In genomic region chr15:102399229-102400221, GRCm38 (mm10) we compare ENCODE assay signal across 8 mouse cellular contexts. TPM values are rescaled to one million over a fixed set of nuclear protein-coding genes. Genes with fewer than 3 reads are reported as not detected.
DNase-seq lines count a peak whose midpoint lies in the region; ATAC-seq and TF ChIP-seq lines count a peak whose summit lies in the region.

No protein-coding gene starts in this region.

- H3K27ac ChIP-seq in brown adipose tissue, adult 24 weeks (replicated peaks; ENCODE audit: low read depth, low read length): peak overlapping the region; percentile 96
- H3K27ac ChIP-seq in forebrain, embryonic 13.5 days: no peak overlapping the region
- H3K27ac ChIP-seq in lung, embryonic 14.5 days (ENCODE audit: low read depth): peak overlapping the region; percentile 94
- peak overlapping the region; percentile 72 for H3K27ac ChIP-seq in neural tube, embryonic 15.5 days (replicated peaks)

- WGBS in forebrain, embryonic 13.5 days: 5% methylated on average over 34 of the region's 34 CpGs
- 2% methylated on average over 34 of the region's 34 CpGs for WGBS in lung, embryonic 14.5 days
- WGBS in neural tube, embryonic 15.5 days: 7% methylated on average over 34 of the region's 34 CpGs

- peak overlapping the region; percentile 67 for H3K9ac ChIP-seq in forebrain, embryonic 13.5 days
- H3K9ac ChIP-seq in lung, embryonic 14.5 days: peak overlapping the region; percentile 48
- peak overlapping the region; percentile 24 for H3K9ac ChIP-seq in neural tube, embryonic 15.5 days (replicated peaks)

- peak; percentile 83 for ATAC-seq in CD4-positive, CD25-positive, alpha-beta regulatory T cell, adult 4 months
- ATAC-seq in forebrain, embryonic 13.5 days: peak; percentile 71
- ATAC-seq in lung, embryonic 14.5 days (ENCODE audit: insufficient read depth): peak; percentile 90
- ATAC-seq in neural tube, embryonic 15.5 days (ENCODE audit: low FRiP score): no peak; the same call in 1 of the 2 replicates

- H3K4me1 ChIP-seq in brown adipose tissue, adult 24 weeks (ENCODE audit: control insufficient read depth, insufficient read depth, insufficient read length, low read length): peaks cover 20% of the 10 kb centered on the region
- peaks cover 13% of the 10 kb centered on the region for H3K4me1 ChIP-seq in forebrain, embryonic 13.5 days
- peaks cover 7% of the 10 kb centered on the region; the same call in 1 of the 2 replicates for H3K4me1 ChIP-seq in lung, embryonic 14.5 days (ENCODE audit: insufficient read depth)
- peaks cover 8% of the 10 kb centered on the region for H3K4me1 ChIP-seq in neural tube, embryonic 15.5 days

- peak; percentile 92 to 93 for DNase-seq in heart, postnatal 14 days
- DNase-seq in layer of hippocampus, adult 18-20 months (ENCODE audit: low spot score in 2 of 2): peak; percentile 35 to 69
- peak; percentile 95 for DNase-seq in lung, embryonic 14.5 days
- peak; percentile 77 to 83 for DNase-seq in thymus, adult 18-20 months

- H3K9me3 ChIP-seq in forebrain, embryonic 13.5 days (replicated peaks): no peaks in the 10 kb centered on the region
- H3K9me3 ChIP-seq in lung, embryonic 14.5 days (ENCODE audit: low read depth, low read length): no peaks in the 10 kb centered on the region
- H3K9me3 ChIP-seq in neural tube, embryonic 15.5 days (replicated peaks): no peaks in the 10 kb centered on the region

- intact Hi-C loops in heart, postnatal 14 days (cut with DNase I): no loop called here

- H3K36me3 ChIP-seq in forebrain, embryonic 13.5 days (ENCODE audit: poor library complexity, severe bottlenecking): no peaks in the 10 kb centered on the region
- no peaks in the 10 kb centered on the region for H3K36me3 ChIP-seq in lung, embryonic 14.5 days (ENCODE audit: insufficient read depth)
- no peaks in the 10 kb centered on the region for H3K36me3 ChIP-seq in neural tube, embryonic 15.5 days

- no peak for TF ChIP-seq CTCF in lung, embryonic 14.5 days (IDR thresholded peaks at IDR 0.05; ENCODE audit: low read depth)

- H3K27me3 ChIP-seq in forebrain, embryonic 13.5 days: no peaks in the 10 kb centered on the region
- no peaks in the 10 kb centered on the region for H3K27me3 ChIP-seq in lung, embryonic 14.5 days (ENCODE audit: insufficient read depth, low read length)
- H3K27me3 ChIP-seq in neural tube, embryonic 15.5 days (replicated peaks): no peaks in the 10 kb centered on the region

- peak overlapping the region; percentile 63 for H3K4me3 ChIP-seq in brown adipose tissue, adult 24 weeks (ENCODE audit: insufficient read depth, low read depth, low read length)
- H3K4me3 ChIP-seq in forebrain, embryonic 13.5 days: peak overlapping the region; percentile 41
- peak overlapping the region; percentile 36 for H3K4me3 ChIP-seq in lung, embryonic 14.5 days (ENCODE audit: low read depth, low read length)
- peak overlapping the region; percentile 38 for H3K4me3 ChIP-seq in neural tube, embryonic 15.5 days (replicated peaks)

- H3K4me2 ChIP-seq in forebrain, embryonic 13.5 days: peak overlapping the region; percentile 81
- H3K4me2 ChIP-seq in lung, embryonic 14.5 days: peak overlapping the region; percentile 61
- H3K4me2 ChIP-seq in neural tube, embryonic 15.5 days: peak overlapping the region; percentile 70

RNA-seq across cellular contexts. Expression of gene Sp1, which starts 6.4 kb away (rescaled TPM):
- polyA plus RNA-seq in CD4-positive, CD25-positive, alpha-beta regulatory T cell, adult 4 months (2017; shearing (Covaris generic)): 10 to 100 TPM; 19.0 to 22.2 TPM
- 16.1 and 17.9 TPM in 2 replicates for polyA plus RNA-seq in brown adipose tissue, adult 24 weeks (2012; ENCODE audit: insufficient read depth, insufficient read length, missing spikeins)
- 7.0 and 8.1 TPM in 2 replicates for polyA plus RNA-seq in forebrain, embryonic 13.5 days (2015; fragmentation: Nextera tagmentation; extraction: Ambion mirVana)
- 10 to 100 TPM; 47.5 to 52.3 TPM for total RNA-seq in heart, postnatal 14 days (2021)
- 10 to 100 TPM; 25.7 to 26.3 TPM for total RNA-seq in layer of hippocampus, adult 18-20 months (2021)
- 15.3 and 16.1 TPM in 2 replicates for polyA plus RNA-seq in lung, embryonic 14.5 days (2014; fragmentation: Nextera tagmentation; extraction: Ambion mirVana)
- 3.0 and 3.9 TPM in 2 replicates for polyA plus RNA-seq in neural tube, embryonic 15.5 days (2015; fragmentation: Nextera tagmentation; extraction: Ambion mirVana)

RNA-seq across cellular contexts. Expression of gene Sp7, which starts 32.5 kb away (rescaled TPM):
- not detected for polyA plus RNA-seq in CD4-positive, CD25-positive, alpha-beta regulatory T cell, adult 4 months (2017; shearing (Covaris generic))
- not detected in 2 replicates for polyA plus RNA-seq in brown adipose tissue, adult 24 weeks (2012; ENCODE audit: insufficient read depth, insufficient read length, missing spikeins)
- polyA plus RNA-seq in forebrain, embryonic 13.5 days (2015; fragmentation: Nextera tagmentation; extraction: Ambion mirVana): 0.15 and 0.18 TPM in 2 replicates
- not detected for total RNA-seq in heart, postnatal 14 days (2021)
- total RNA-seq in layer of hippocampus, adult 18-20 months (2021): under 1 TPM; 0.41 to 0.45 TPM
- 0.55 and 0.64 TPM in 2 replicates for polyA plus RNA-seq in lung, embryonic 14.5 days (2014; fragmentation: Nextera tagmentation; extraction: Ambion mirVana)
- 0.88 and 0.95 TPM in 2 replicates for polyA plus RNA-seq in neural tube, embryonic 15.5 days (2015; fragmentation: Nextera tagmentation; extraction: Ambion mirVana)

RNA-seq across cellular contexts. Expression of gene Amhr2, which starts 45.6 kb away (rescaled TPM):
- under 1 TPM; 0.63 to 0.71 TPM for polyA plus RNA-seq in CD4-positive, CD25-positive, alpha-beta regulatory T cell, adult 4 months (2017; shearing (Covaris generic))
- 1.9 and 4.0 TPM in 2 replicates for polyA plus RNA-seq in brown adipose tissue, adult 24 weeks (2012; ENCODE audit: insufficient read depth, insufficient read length, missing spikeins)
- 0.19 and 0.20 TPM in 2 replicates for polyA plus RNA-seq in forebrain, embryonic 13.5 days (2015; fragmentation: Nextera tagmentation; extraction: Ambion mirVana)
- total RNA-seq in heart, postnatal 14 days (2021): 1 to 10 TPM in 1 of 2 experiments, under 1 TPM in 1; 0.66 to 1.0 TPM
- 1 to 10 TPM; 1.0 to 1.8 TPM for total RNA-seq in layer of hippocampus, adult 18-20 months (2021)
- polyA plus RNA-seq in lung, embryonic 14.5 days (2014; fragmentation: Nextera tagmentation; extraction: Ambion mirVana): 0.21 and 0.85 TPM in 2 replicates
- 0.83 and 1.1 TPM in 2 replicates for polyA plus RNA-seq in neural tube, embryonic 15.5 days (2015; fragmentation: Nextera tagmentation; extraction: Ambion mirVana)

RNA-seq across cellular contexts. Expression of gene Aaas, which starts 49.0 kb away (rescaled TPM):
- polyA plus RNA-seq in CD4-positive, CD25-positive, alpha-beta regulatory T cell, adult 4 months (2017; shearing (Covaris generic)): 10 to 100 TPM; 41.7 to 63.7 TPM
- polyA plus RNA-seq in brown adipose tissue, adult 24 weeks (2012; ENCODE audit: insufficient read depth, insufficient read length, missing spikeins): 13.2 and 20.7 TPM in 2 replicates
- polyA plus RNA-seq in forebrain, embryonic 13.5 days (2015; fragmentation: Nextera tagmentation; extraction: Ambion mirVana): 64.1 and 66.5 TPM in 2 replicates
- 10 to 100 TPM in 1 of 2 experiments, 1 to 10 TPM in 1; 9.5 to 15.2 TPM for total RNA-seq in heart, postnatal 14 days (2021)
- 10 to 100 TPM; 19.2 to 23.6 TPM for total RNA-seq in layer of hippocampus, adult 18-20 months (2021)
- polyA plus RNA-seq in lung, embryonic 14.5 days (2014; fragmentation: Nextera tagmentation; extraction: Ambion mirVana): 99.1 and 103 TPM in 2 replicates
- 30.4 and 49.7 TPM in 2 replicates for polyA plus RNA-seq in neural tube, embryonic 15.5 days (2015; fragmentation: Nextera tagmentation; extraction: Ambion mirVana)

RNA-seq across cellular contexts. Expression of gene Prr13, which starts 59.3 kb away (rescaled TPM):
- 1,000 to 10,000 TPM; 1,029 to 1,286 TPM for polyA plus RNA-seq in CD4-positive, CD25-positive, alpha-beta regulatory T cell, adult 4 months (2017; shearing (Covaris generic))
- 36.8 and 54.7 TPM in 2 replicates for polyA plus RNA-seq in brown adipose tissue, adult 24 weeks (2012; ENCODE audit: insufficient read depth, insufficient read length, missing spikeins)
- polyA plus RNA-seq in forebrain, embryonic 13.5 days (2015; fragmentation: Nextera tagmentation; extraction: Ambion mirVana): 88.9 and 90.9 TPM in 2 replicates
- 10 to 100 TPM; 21.1 to 21.7 TPM for total RNA-seq in heart, postnatal 14 days (2021)
- total RNA-seq in layer of hippocampus, adult 18-20 months (2021): 10 to 100 TPM; 45.0 to 49.1 TPM
- polyA plus RNA-seq in lung, embryonic 14.5 days (2014; fragmentation: Nextera tagmentation; extraction: Ambion mirVana): 70.9 and 73.8 TPM in 2 replicates
- 80.9 and 87.7 TPM in 2 replicates for polyA plus RNA-seq in neural tube, embryonic 15.5 days (2015; fragmentation: Nextera tagmentation; extraction: Ambion mirVana)
